Mouse (Mus musculus) brain, embryonic 14.5 days (tissue): Measurements from ENCODE around the gene Pax7.

ENCODE experiments used
- CTCF ChIP-seq: fragments of 200-500 bp; IDR thresholded peaks from 2 replicates; pipeline ENCODE4 v1.5.1; 2012; ENCODE audit warnings: inconsistent platforms, mild to moderate bottlenecking, moderate library complexity, borderline replicate concordance; ENCODE audit not compliant: insufficient read depth, insufficient read length; ENCODE audit errors: extremely low read depth
- POLR2A ChIP-seq: fragments of 200-500 bp; IDR thresholded peaks from 2 replicates; pipeline ENCODE4 v1.6.1; 2012; ENCODE audit warnings: mild to moderate bottlenecking, inconsistent platforms, borderline replicate concordance; ENCODE audit not compliant: poor library complexity, insufficient read depth, insufficient read length, severe bottlenecking; ENCODE audit errors: extremely low read depth

DNA sequence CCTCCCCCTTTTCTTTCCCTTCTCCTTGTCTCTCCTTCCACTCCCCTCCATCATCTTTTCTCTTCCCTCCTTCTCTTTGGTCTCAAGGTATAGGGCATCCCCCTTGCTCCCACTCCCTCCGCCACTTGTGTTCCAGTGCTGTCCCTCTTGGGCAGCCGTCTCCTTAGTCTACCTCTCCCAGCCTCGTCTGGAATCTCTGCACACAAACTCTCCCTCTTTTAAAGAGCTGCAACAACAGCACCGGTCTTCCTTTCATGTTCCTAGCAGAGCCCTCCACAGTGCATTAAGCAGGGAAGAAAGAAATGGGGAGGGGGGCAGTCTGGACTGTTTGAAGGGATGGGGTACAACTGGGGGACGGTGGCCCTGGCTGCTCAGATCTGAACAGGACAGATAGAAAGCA lies 3.4 kb upstream of the Pax7 start:
- no peak for TF ChIP-seq POLR2A
- no peak for TF ChIP-seq CTCF
